Mouse (Mus musculus) brain, embryonic 14.5 days (tissue): ENCODE results near the gene Foxc2.

Experiments used
- CTCF ChIP-seq: fragments of 200-500 bp; IDR thresholded peaks from 2 replicates; pipeline ENCODE4 v1.5.1; 2012; ENCODE audit warnings: inconsistent platforms, mild to moderate bottlenecking, moderate library complexity, borderline replicate concordance; ENCODE audit not compliant: insufficient read depth, insufficient read length; ENCODE audit errors: extremely low read depth
- POLR2A ChIP-seq: fragments of 200-500 bp; IDR thresholded peaks from 2 replicates; pipeline ENCODE4 v1.6.1; 2012; ENCODE audit warnings: mild to moderate bottlenecking, inconsistent platforms, borderline replicate concordance; ENCODE audit not compliant: poor library complexity, insufficient read depth, insufficient read length, severe bottlenecking; ENCODE audit errors: extremely low read depth

- TF ChIP-seq CTCF, result no peak
- TF ChIP-seq POLR2A, result no peak
These were observed 1.9 kb downstream of the Foxc2 start for GRCm38 (mm10) chr8:121117906-121118305.
